Mouse (Mus musculus) left cerebral cortex, adult 8-10 months (tissue): ENCODE measurements around the gene Crot. TPM values are rescaled to one million over a fixed set of nuclear protein-coding genes. Genes with fewer than 3 reads are reported as not detected.

Experiments
- total RNA-seq, 4 experiments: library from RNA; stranded (reverse); gene quantifications; 2 replicates each; pipeline ENCODE4 v1.2.4; 2022

Gene Crot
- total RNA-seq, 4 experiments from 2014 or later: 22.8 to 25.3 (median 23.7) TPM

Other genes starting within 250 kb of the Crot start
- gene Abcb1b, start 199.2 kb downstream of the Crot start, total RNA-seq: 1 to 10 TPM; 2.3 to 8.7 (median 4.0) TPM
- gene Abcb4, start 103.6 kb downstream of the Crot start, total RNA-seq: 1 to 10 TPM; 4.7 to 5.5 (median 4.9) TPM
- 10 to 100 TPM; 11.4 to 16.5 (median 12.9) TPM for gene Tmem243, start 103.3 kb upstream of the Crot start, total RNA-seq
- 10 to 100 TPM; 45.1 to 51.5 (median 46.7) TPM for gene Dmtf1, start 164.5 kb upstream of the Crot start, total RNA-seq